Mouse (Mus musculus): ENCODE measurements at regions not wholly inside any gene's neighbourhood (a gene's known extent, or its start where the extent isn't known, plus 50 kb on each side); places are given as distances from the start of the nearest gene placed in this dataset.

DNA sequence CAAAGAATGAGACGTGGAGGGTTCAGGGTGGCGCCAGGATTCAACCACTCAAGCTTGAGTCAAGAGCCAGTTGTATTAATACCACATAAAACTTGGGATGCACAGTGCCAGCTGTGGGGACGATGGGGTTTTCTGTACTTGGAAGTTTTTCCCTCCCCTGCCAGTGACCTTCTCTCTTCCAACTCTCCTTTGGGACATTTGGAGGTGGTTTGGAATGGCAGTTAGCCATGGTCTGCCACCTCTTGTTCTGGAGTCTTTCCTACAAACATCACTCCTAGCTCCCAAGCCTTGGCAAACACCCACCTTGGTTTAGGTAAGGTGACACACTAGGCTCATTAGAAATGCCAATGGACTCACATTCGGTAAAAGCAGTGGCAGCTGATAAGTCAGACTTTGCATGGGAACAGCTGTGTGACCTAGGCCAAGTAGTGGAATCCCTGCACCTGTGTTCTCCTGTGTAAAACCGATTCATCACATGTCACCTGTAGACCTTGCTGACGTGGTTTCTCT, 84.1 kb upstream of the Slc25a13 start:
- no peak for TF ChIP-seq CTCF (IDR thresholded peaks at IDR 0.05; ENCODE audit: low read depth, low read length)
- no peak for TF ChIP-seq POLR2A (IDR thresholded peaks at IDR 0.05; ENCODE audit: insufficient read depth, low read length)
- no peak for TF ChIP-seq EP300 (IDR thresholded peaks at IDR 0.05; ENCODE audit: insufficient read depth, low read depth, low read length)
